Mouse (Mus musculus): ENCODE measurements at regions not wholly inside any gene's neighbourhood (a gene's known extent, or its start where the extent isn't known, plus 50 kb on each side); places are given as distances from the start of the nearest gene placed in this dataset.

- no peak for DNase-seq (ENCODE audit: low read depth)
These were observed 127.0 kb upstream of the Hmgn3 start for GRCm38 (mm10) chr9:83273361-83273975.

- no peak for DNase-seq (ENCODE audit: low read depth)
These were observed 119.3 kb upstream of the Hmgn3 start for GRCm38 (mm10) chr9:83265736-83266135.

- DNase-seq (ENCODE audit: low read depth), result no peak
These were observed 113.0 kb upstream of the Hmgn3 start for GRCm38 (mm10) chr9:83259511-83259910.

GRCm38 (mm10) chr9:83258986-83259385 lies 112.5 kb upstream of the Hmgn3 start:
- DNase-seq (ENCODE audit: low read depth), result no peak

- DNase-seq (ENCODE audit: low read depth), result no peak
These were observed 112.0 kb upstream of the Hmgn3 start for GRCm38 (mm10) chr9:83258476-83258875.

- no peak for DNase-seq (ENCODE audit: low read depth)
These were observed 107.9 kb upstream of the Hmgn3 start for GRCm38 (mm10) chr9:83254356-83254755.

- DNase-seq (ENCODE audit: low read depth), result no peak
These were observed 107.3 kb upstream of the Hmgn3 start for GRCm38 (mm10) chr9:83253789-83254188.

GRCm38 (mm10) chr9:83251793-83252192 lies 105.3 kb upstream of the Hmgn3 start:
- DNase-seq (ENCODE audit: low read depth), result no peak

GRCm38 (mm10) chr9:83249871-83250270 lies 103.4 kb upstream of the Hmgn3 start:
- DNase-seq (ENCODE audit: low read depth), result no peak

GRCm38 (mm10) chr9:83248164-83248730 lies 101.8 kb upstream of the Hmgn3 start:
- peak; percentile 17 for DNase-seq (ENCODE audit: low read depth)

GRCm38 (mm10) chr9:83247066-83247668 lies 100.7 kb upstream of the Hmgn3 start:
- DNase-seq (ENCODE audit: low read depth), result no peak

- no peak for DNase-seq (ENCODE audit: low read depth)
These were observed 94.6 kb upstream of the Hmgn3 start for GRCm38 (mm10) chr9:83241119-83241518.

- DNase-seq (ENCODE audit: low read depth), result no peak
These were observed 92.6 kb upstream of the Hmgn3 start for GRCm38 (mm10) chr9:83239097-83239496.

GRCm38 (mm10) chr9:83221866-83222265 lies 75.4 kb upstream of the Hmgn3 start:
- no peak for DNase-seq (ENCODE audit: low read depth)

GRCm38 (mm10) chr9:83202583-83202982 lies 56.1 kb upstream of the Hmgn3 start:
- no peak for DNase-seq (ENCODE audit: low read depth)

GRCm38 (mm10) chr9:83199771-83200170 lies 53.3 kb upstream of the Hmgn3 start:
- no peak for DNase-seq (ENCODE audit: low read depth)

GRCm38 (mm10) chr9:83199176-83199575 lies 52.7 kb upstream of the Hmgn3 start:
- DNase-seq (ENCODE audit: low read depth), result no peak

GRCm38 (mm10) chr9:83197013-83197412 lies 50.5 kb upstream of the Hmgn3 start:
- DNase-seq (ENCODE audit: low read depth), result no peak
